ENCODE assay signal across 24 mouse cellular contexts in the genomic region with DNA sequence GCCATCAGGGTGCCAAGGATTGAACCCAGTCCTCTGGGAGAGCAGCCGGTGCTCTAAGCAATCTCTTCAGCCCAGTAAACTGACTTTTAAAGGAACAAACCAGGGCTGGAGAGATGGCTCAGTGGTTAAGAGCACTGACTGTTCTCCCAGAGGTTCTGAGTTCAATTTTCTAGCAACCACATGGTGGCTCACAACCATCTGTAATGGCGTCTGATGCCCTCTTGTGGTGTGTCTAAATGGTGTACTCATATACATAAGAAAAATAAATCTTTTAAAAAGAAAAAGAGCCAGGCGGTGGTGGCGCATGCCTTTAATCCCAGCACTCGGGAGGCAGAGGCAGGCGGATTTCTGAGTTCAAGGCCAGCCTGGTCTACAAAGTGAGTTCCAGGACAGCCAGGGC. TPM values are rescaled to one million over a fixed set of nuclear protein-coding genes. Genes with fewer than 3 reads are reported as not detected.
A peak's percentile ranks its signal among the peaks of the same experiment; 100 is the strongest.
DNase-seq lines count a peak whose midpoint lies in the region; ATAC-seq and TF ChIP-seq lines count a peak whose summit lies in the region.
"Not testable (repeated sequence)": the region's sequence is repeated elsewhere in the genome, so short reads cannot be mapped to it uniquely, and the experiment has no call there.
"Had no signal": no experiment of that assay in that cellular context is flagged by ENCODE, and none has a peak within 500 bp of the region (broad histone marks: within the 10 kb centered on the region; RNA-seq: fewer than 3 reads in every experiment).

No protein-coding gene starts in this region.

- not testable (repeated sequence) for ATAC-seq in kidney, postnatal 0 days (replicated peaks; ENCODE audit: low FRiP score, low read depth); midbrain, postnatal 0 days (ENCODE audit: low FRiP score)

- not testable (repeated sequence) for H3K4me1 ChIP-seq in CH12.LX (ENCODE audit: control insufficient read depth in 1 of 2, insufficient read depth in 2 of 2); cerebellum, adult 2 months (ENCODE audit: control insufficient read depth, insufficient read depth, low read length); heart, adult 2 months (ENCODE audit: control insufficient read depth, insufficient read depth, low read length); kidney, postnatal 0 days (replicated peaks; ENCODE audit: insufficient read depth, low read length); liver, adult 2 months (ENCODE audit: control insufficient read depth, insufficient read depth, low read length); midbrain, postnatal 0 days (ENCODE audit: insufficient read depth, low read length)

- intact Hi-C loops in heart, adult 2 months (cut with DNase I): not testable (repeated sequence)

- TF ChIP-seq RAD21 in CH12.LX (IDR thresholded peaks at IDR 0.05; ENCODE audit: low read depth, low read length): peak; percentile 24

- H3K4me2 ChIP-seq in CH12.LX (ENCODE audit: insufficient read depth, low read depth, poor library complexity, severe bottlenecking); kidney, postnatal 0 days (ENCODE audit: low read length); midbrain, postnatal 0 days (ENCODE audit: low read depth, low read length, poor library complexity, severe bottlenecking): not testable (repeated sequence)

- not testable (repeated sequence) for TF ChIP-seq POLR2A in CH12.LX (IDR thresholded peaks at IDR 0.05; ENCODE audit: low read depth, low read length); cerebellum, adult 2 months (IDR thresholded peaks at IDR 0.05; ENCODE audit: borderline replicate concordance, insufficient read depth, low read length); heart, adult 2 months (IDR thresholded peaks at IDR 0.05; ENCODE audit: insufficient read depth, low read depth, low read length); liver, adult 2 months (IDR thresholded peaks at IDR 0.05; ENCODE audit: extremely low read depth, insufficient read depth, low read length)

- not testable (repeated sequence) for TF ChIP-seq EP300 in CH12.LX (IDR thresholded peaks at IDR 0.05; ENCODE audit: low read length); heart, adult 2 months (IDR thresholded peaks at IDR 0.05; ENCODE audit: insufficient read depth, low read depth, low read length)

- TF ChIP-seq CTCF in CH12.LX (conservative IDR thresholded peaks at IDR 0.05 in 1 of 2, IDR thresholded peaks at IDR 0.05 in 1 of 2; ENCODE audit: low read depth in 2 of 2, low read length in 2 of 2): peak in 1 of 2 experiments; percentile 70; a peak in 2 of 4 replicates
- peak; percentile 11; the same call in 1 of the 2 replicates for TF ChIP-seq CTCF in cerebellum, adult 2 months (IDR thresholded peaks at IDR 0.05; ENCODE audit: borderline replicate concordance, insufficient read depth, low read depth, low read length)
- peak; percentile 37 for TF ChIP-seq CTCF in heart, adult 2 months (IDR thresholded peaks at IDR 0.05)
- TF ChIP-seq CTCF in kidney, postnatal 0 days (IDR thresholded peaks at IDR 0.05; ENCODE audit: low read depth): peak; percentile 38
- TF ChIP-seq CTCF in liver, adult 2 months (IDR thresholded peaks at IDR 0.05; ENCODE audit: low read depth, low read length): peak; percentile 30; the same call in 1 of the 2 replicates
- peak; percentile 31; the same call in 1 of the 2 replicates for TF ChIP-seq CTCF in midbrain, postnatal 0 days (IDR thresholded peaks at IDR 0.05)

- H3K4me3 ChIP-seq in CH12.LX (replicated peaks in 1 of 3; ENCODE audit: low read depth in 2 of 3, low read length in 2 of 3, poor library complexity in 1 of 3); cerebellum, adult 2 months (replicated peaks; ENCODE audit: insufficient read depth, low read depth, low read length); heart, adult 2 months; kidney, postnatal 0 days (replicated peaks; ENCODE audit: low read depth, low read length); liver, adult 2 months (ENCODE audit: insufficient read depth, low read depth, low read length); midbrain, postnatal 0 days (ENCODE audit: low read depth, low read length): not testable (repeated sequence)

- not testable (repeated sequence) for H3K79me2 ChIP-seq in CH12.LX (replicated peaks; ENCODE audit: control insufficient read depth, extremely low read depth, insufficient read depth, poor library complexity, severe bottlenecking); heart, adult 2 months (replicated peaks; ENCODE audit: control insufficient read depth, insufficient read depth, low read length); liver, adult 2 months (ENCODE audit: control insufficient read depth, insufficient read depth, low read length)

- not testable (repeated sequence) for H3K27ac ChIP-seq in CH12.LX (ENCODE audit: insufficient read depth, low read depth); cerebellum, adult 2 months (ENCODE audit: insufficient read depth, low read length); heart, adult 2 months; kidney, postnatal 0 days; liver, adult 2 months (replicated peaks; ENCODE audit: insufficient read depth, low read depth, low read length); midbrain, postnatal 0 days (ENCODE audit: low read depth, low read length)

- peak; percentile 51 for DNase-seq in 3T3-L1 (ENCODE audit: low read depth, low spot score)
- not testable (repeated sequence) for DNase-seq in CH12.LX (ENCODE audit: extremely low read depth); cerebellum, adult 2 months; heart, adult 2 months; kidney, postnatal 0 days (ENCODE audit: low spot score); midbrain, postnatal 0 days (ENCODE audit: low spot score)
- DNase-seq in liver, adult 2 months (ENCODE audit: extremely low read depth, low read depth, low spot score): peak; percentile 24

- not testable (repeated sequence) for H3K9ac ChIP-seq in CH12.LX (ENCODE audit: insufficient read depth, low read depth); heart, adult 2 months (ENCODE audit: low read depth, low read length); kidney, postnatal 0 days (ENCODE audit: low read depth, low read length); liver, adult 2 months (ENCODE audit: low read depth, low read length); midbrain, postnatal 0 days (replicated peaks; ENCODE audit: low read length, poor library complexity, severe bottlenecking)

- in situ Hi-C loops in CH12.LX (cut with MboI; ENCODE audit: low pct_ligation_motif_present, low pct_unique_long_range_greater_than_20kb, low sequenced_read_pairs): loop anchor here (5.0 kb wide), 1 partner anchor 56 kb away; no protein-coding TSS in a partner anchor

- not testable (repeated sequence) for H3K27me3 ChIP-seq in CH12.LX (replicated peaks); cerebellum, adult 2 months (ENCODE audit: control insufficient read depth, insufficient read depth, low read length); heart, adult 2 months (ENCODE audit: control insufficient read depth, insufficient read depth, low read length); kidney, postnatal 0 days (ENCODE audit: insufficient read depth, low read length); liver, adult 2 months (ENCODE audit: control insufficient read depth, insufficient read depth, low read length); midbrain, postnatal 0 days (ENCODE audit: insufficient read depth, low read length)

- H3K36me3 ChIP-seq in CH12.LX (replicated peaks in 1 of 2; ENCODE audit: control insufficient read depth in 1 of 2, insufficient read depth in 1 of 2, low read length in 1 of 2): peaks cover 35 to 50% of the 10 kb centered on the region in 2 experiments
- not testable (repeated sequence) for H3K36me3 ChIP-seq in heart, adult 2 months (ENCODE audit: control insufficient read depth, insufficient read depth, low read length); liver, adult 2 months (ENCODE audit: control insufficient read depth, insufficient read depth, low read length)
- peaks cover 31% of the 10 kb centered on the region for H3K36me3 ChIP-seq in kidney, postnatal 0 days (ENCODE audit: insufficient read depth, low read length)
- H3K36me3 ChIP-seq in midbrain, postnatal 0 days (ENCODE audit: insufficient read depth, low read length): peaks cover 30% of the 10 kb centered on the region

- not testable (repeated sequence) for H3K9me3 ChIP-seq in CH12.LX (replicated peaks; ENCODE audit: low read length); kidney, postnatal 0 days (replicated peaks; ENCODE audit: low read length); midbrain, postnatal 0 days (ENCODE audit: low read length)

- dilution Hi-C loops in CH12.LX (cut with MboI; ENCODE audit: extremely low pct_ligation_motif_present, extremely low pct_unique_long_range_greater_than_20kb, low sequenced_read_pairs): not testable (repeated sequence)

- WGBS in cerebellum, adult 2 months: 84% methylated on average over 6 of the region's 6 CpGs
- 88% methylated on average over 6 of the region's 6 CpGs for WGBS in heart, adult 2 months
- 91% methylated on average over 6 of the region's 6 CpGs for WGBS in kidney, postnatal 0 days
- 85% methylated on average over 6 of the region's 6 CpGs for WGBS in liver, adult 2 months
- 89% methylated on average over 6 of the region's 6 CpGs for WGBS in midbrain, postnatal 0 days

RNA-seq across cellular contexts. Expression of gene H1f0, which starts 20.4 kb away (rescaled TPM):
- total RNA-seq in CH12.LX (2012; rRNA removed): 70.6 and 100 TPM in 2 replicates
- 15.9 TPM in 2 replicates for total RNA-seq in CH12.LX (2014; rRNA removed)
- polyA plus RNA-seq in CH12.LX (2012; ENCODE audit: insufficient read length, low read depth): 11.9 and 12.5 TPM in 2 replicates
- 197 and 242 TPM in 2 replicates for polyA plus RNA-seq in cerebellum, adult 2 months (2012; rRNA removed)
- 10 to 100 TPM; 73.3 to 82.4 TPM for total RNA-seq in heart, adult 2 months (2021)
- polyA plus RNA-seq in heart, adult 2 months (2012; rRNA removed): 54.2 and 66.4 TPM in 2 replicates
- 522 and 524 TPM in 2 replicates for polyA plus RNA-seq in kidney, postnatal 0 days (2015; fragmentation: Nextera tagmentation; extraction: Ambion mirVana)
- 64.2 and 82.1 TPM in 2 replicates for total RNA-seq in liver, adult 2 months (2014; rRNA removed)
- 68.0 and 79.0 TPM in 2 replicates for polyA plus RNA-seq in liver, adult 2 months (2012; rRNA removed)
- total RNA-seq in midbrain, postnatal 0 days (2014; rRNA removed): 132 and 136 TPM in 2 replicates
- polyA plus RNA-seq in midbrain, postnatal 0 days (2015; fragmentation: Nextera tagmentation; extraction: Ambion mirVana): 135 and 144 TPM in 2 replicates

RNA-seq across cellular contexts. Expression of gene Galr3, which starts 33.8 kb away (rescaled TPM):
- total RNA-seq in CH12.LX (2012; rRNA removed) (1.6 TPM in 2 replicates), CH12.LX (2014; rRNA removed) (0.70 and 0.90 TPM in 2 replicates)
- 0.75 and 1.2 TPM in 2 replicates for polyA plus RNA-seq in CH12.LX (2012; ENCODE audit: insufficient read length, low read depth)
- 0.11 and 0.26 TPM in 2 replicates for polyA plus RNA-seq in cerebellum, adult 2 months (2012; rRNA removed)
- not detected for total RNA-seq in heart, adult 2 months (2021)
- not detected in 2 replicates for polyA plus RNA-seq in heart, adult 2 months (2012; rRNA removed)
- polyA plus RNA-seq in kidney, postnatal 0 days (2015; fragmentation: Nextera tagmentation; extraction: Ambion mirVana): 0.13 and 0.24 TPM in 2 replicates
- total RNA-seq in liver, adult 2 months (2014; rRNA removed): not detected in 2 replicates
- 0.09 TPM in 1 of 2 replicates, not detected in the other for polyA plus RNA-seq in liver, adult 2 months (2012; rRNA removed)
- total RNA-seq in midbrain, postnatal 0 days (2014; rRNA removed): 3.3 and 3.9 TPM in 2 replicates
- 0.25 and 0.32 TPM in 2 replicates for polyA plus RNA-seq in midbrain, postnatal 0 days (2015; fragmentation: Nextera tagmentation; extraction: Ambion mirVana)
- total RNA-seq: G1E; gastrocnemius, adult 8-10 months; gastrocnemius, postnatal 25 days; heart, adult 18-20 months; heart, postnatal 14 days; heart, postnatal 4 days had no signal
- polyA plus RNA-seq: activated CD4-positive, CD25-positive, alpha-beta regulatory T cell, adult 4 months; embryonic facial prominence, embryonic 11.5 days; embryonic facial prominence, embryonic 14.5 days; forebrain, embryonic 10.5 days; forebrain, embryonic 13.5 days; forebrain, embryonic 16.5 days; G1E; heart, embryonic 13.5 days; heart, embryonic 16.5 days; hindbrain, embryonic 11.5 days; hindbrain, embryonic 14.5 days; inflammation-experienced regulatory T-cells, adult 6 months had no signal

RNA-seq across cellular contexts. Expression of gene Ankrd54, which starts 54.9 kb away (rescaled TPM):
- total RNA-seq in CH12.LX (2012; rRNA removed) (37.1 and 38.6 TPM in 2 replicates), CH12.LX (2014; rRNA removed) (23.1 and 26.4 TPM in 2 replicates)
- polyA plus RNA-seq in CH12.LX (2012; ENCODE audit: insufficient read length, low read depth): 21.8 and 22.8 TPM in 2 replicates
- 40.7 and 42.8 TPM in 2 replicates for polyA plus RNA-seq in cerebellum, adult 2 months (2012; rRNA removed)
- total RNA-seq in heart, adult 2 months (2021): 1 to 10 TPM; 5.5 to 8.5 TPM
- polyA plus RNA-seq in heart, adult 2 months (2012; rRNA removed): 12.2 and 14.2 TPM in 2 replicates
- polyA plus RNA-seq in kidney, postnatal 0 days (2015; fragmentation: Nextera tagmentation; extraction: Ambion mirVana): 42.5 and 42.6 TPM in 2 replicates
- total RNA-seq in liver, adult 2 months (2014; rRNA removed): 5.1 and 6.4 TPM in 2 replicates
- polyA plus RNA-seq in liver, adult 2 months (2012; rRNA removed): 22.5 and 27.1 TPM in 2 replicates
- 53.5 and 57.5 TPM in 2 replicates for total RNA-seq in midbrain, postnatal 0 days (2014; rRNA removed)
- polyA plus RNA-seq in midbrain, postnatal 0 days (2015; fragmentation: Nextera tagmentation; extraction: Ambion mirVana): 44.5 and 45.5 TPM in 2 replicates
